Mouse (Mus musculus) forebrain, postnatal 0 days (tissue): ENCODE measurements around the gene Klhdc4. TPM values are rescaled to one million over a fixed set of nuclear protein-coding genes. Genes with fewer than 3 reads are reported as not detected.
A peak's percentile ranks its signal among the peaks of the same experiment; 100 is the strongest.

Experiments used
- ATAC-seq: fragments of 200-750 bp; cut with Nextera tagmentation; 2 replicates; pipeline ENCODE4 v1.8.0; 2017; ENCODE audit warnings: mild to moderate bottlenecking, moderate library complexity
- DNase-seq: peaks from one replicate; pipeline ENCODE4 v3.0.0-alpha.2; 2015
- H3K27ac ChIP-seq: fragments of 300-500 bp; sonication (generic); 2 replicates; pipeline ENCODE4 v1.5.1; 2014; ENCODE audit warnings: low read depth, mild to moderate bottlenecking, antibody characterized with exemption, low read length, moderate library complexity, mixed read lengths
- H3K27me3 ChIP-seq: fragments of 300-500 bp; sonication (generic); 2 replicates; pipeline ENCODE4 v1.6.1; 2014; ENCODE audit warnings: mild to moderate bottlenecking, low read length, mixed read lengths; ENCODE audit not compliant: insufficient read depth
- H3K36me3 ChIP-seq: fragments of 300-500 bp; sonication (generic); 2 replicates; pipeline ENCODE4 v1.6.1; 2014; ENCODE audit warnings: mild to moderate bottlenecking, moderate library complexity; ENCODE audit not compliant: insufficient read depth
- H3K4me1 ChIP-seq: fragments of 300-500 bp; sonication (generic); 2 replicates; pipeline ENCODE4 v1.6.1; 2014; ENCODE audit warnings: antibody characterized with exemption; ENCODE audit not compliant: insufficient read depth
- H3K4me2 ChIP-seq: fragments of 300-500 bp; sonication (generic); 2 replicates; pipeline ENCODE4 v1.6.1; 2014; ENCODE audit warnings: low read depth, mild to moderate bottlenecking, moderate library complexity
- H3K4me3 ChIP-seq: fragments of 300-500 bp; sonication (generic); 2 replicates; pipeline ENCODE4 v1.5.1; 2014; ENCODE audit warnings: low read depth, low read length, mixed read lengths
- H3K9ac ChIP-seq: fragments of 300-500 bp; sonication (generic); 2 replicates; pipeline ENCODE4 v1.6.1; 2014; ENCODE audit warnings: mild to moderate bottlenecking
- H3K9me3 ChIP-seq: fragments of 300-500 bp; sonication (generic); 2 replicates; pipeline ENCODE4 v1.6.1; 2016; ENCODE audit warnings: low read length
- CTCF ChIP-seq: sonication (generic); IDR thresholded peaks from 2 replicates; pipeline ENCODE4 v1.5.1; 2016; ENCODE audit warnings: antibody characterized with exemption, control low read depth, low read depth
- WGBS: fragments of 180-500 bp; shearing (Covaris S2); extraction: QIAGEN DNeasy Blood & Tissue Kit; methylation state at CpG from one replicate; pipeline ENCODE4 v1.1.7; 2014; 5-methylcytosine and 5-hydroxymethylcytosine counted together
- polyA plus RNA-seq: library from polyadenylated mRNA; unstranded; fragments of >200 nt; fragmentation: Nextera tagmentation; extraction: Ambion mirVana; gene quantifications from 2 replicates; pipeline ENCODE4 v1.2.1, GENCODE M21; 2015
- total RNA-seq: library from RNA; depleted of rRNA; stranded (reverse); fragments of >200 nt; gene quantifications from 2 replicates; pipeline ENCODE4 v1.2.3, GENCODE M21; 2014

Gene Klhdc4
- total and polyA plus RNA-seq, 2 experiments from 2014 or later, result 40.3 to 46.1 TPM

GRCm38 (mm10) chr8:121842064-121842955 lies 12.9 kb upstream of the Klhdc4 start:
- WGBS, result 81% methylated on average over 8 of the region's 8 CpGs
- no peak for ATAC-seq

GRCm38 (mm10) chr8:121841242-121841641 lies 11.9 kb upstream of the Klhdc4 start:
- Histone ChIP-seq H3K27me3 (no peaks in the 10 kb centered on the region), H3K4me2 (no peak overlapping the region), H3K36me3 (no peaks in the 10 kb centered on the region), H3K9me3 (no peaks in the 10 kb centered on the region), H3K4me3 (no peak overlapping the region), H3K9ac (no peak overlapping the region), H3K27ac (no peak overlapping the region), H3K4me1 (no peaks in the 10 kb centered on the region)
- ATAC-seq (peak; percentile 38; the same call in 1 of the 2 replicates), DNase-seq (peak; percentile 73)
- WGBS, result 40% methylated on average over 8 of the region's 8 CpGs
- TF ChIP-seq CTCF, result peak; percentile 76

More at GRCm38 (mm10) chr8:121842064-121842955, 12.9 kb upstream of the Klhdc4 start:
- no peaks in the 10 kb centered on the region for H3K4me1 ChIP-seq
- no peaks in the 10 kb centered on the region for H3K9me3 ChIP-seq
- TF ChIP-seq CTCF, result no peak
- DNase-seq, result no peak
- H3K4me3 ChIP-seq, result no peak overlapping the region
- H3K27ac ChIP-seq, result no peak overlapping the region
- no peak overlapping the region for H3K4me2 ChIP-seq
- H3K36me3 ChIP-seq, result no peaks in the 10 kb centered on the region
- no peaks in the 10 kb centered on the region for H3K27me3 ChIP-seq
- H3K9ac ChIP-seq, result no peak overlapping the region

- no peak overlapping the region for H3K9ac ChIP-seq
- H3K4me1 ChIP-seq, result peaks cover 9% of the 10 kb centered on the region
- H3K27ac ChIP-seq, result peak overlapping the region; percentile 42; the same call in 1 of the 2 replicates
- H3K27me3 ChIP-seq, result no peaks in the 10 kb centered on the region
- no peaks in the 10 kb centered on the region for H3K9me3 ChIP-seq
- DNase-seq (peak; percentile 91), ATAC-seq (peak; percentile 24)
- H3K36me3 ChIP-seq, result no peaks in the 10 kb centered on the region
- WGBS, result 10% methylated on average over 6 of the region's 6 CpGs
- no peak overlapping the region for H3K4me3 ChIP-seq
- no peak overlapping the region for H3K4me2 ChIP-seq
- peak; percentile 73 for TF ChIP-seq CTCF
Measured at GRCm38 (mm10) chr8:121832503-121832902, 3.1 kb upstream of the Klhdc4 start.

GRCm38 (mm10) chr8:121832061-121832460 lies 2.7 kb upstream of the Klhdc4 start:
- Histone ChIP-seq H3K4me2 (no peak overlapping the region), H3K4me3 (no peak overlapping the region), H3K27ac (peak overlapping the region; percentile 42; the same call in 1 of the 2 replicates), H3K9me3 (no peaks in the 10 kb centered on the region), H3K36me3 (no peaks in the 10 kb centered on the region), H3K27me3 (no peaks in the 10 kb centered on the region), H3K4me1 (peaks cover 9% of the 10 kb centered on the region), H3K9ac (no peak overlapping the region)
- ATAC-seq (no peak), DNase-seq (no peak)
- 73% methylated on average over 2 of the region's 2 CpGs for WGBS
- no peak for TF ChIP-seq CTCF

- DNase-seq, result peak; percentile 76
- 12% methylated on average over 18 of the region's 18 CpGs for WGBS
- Histone ChIP-seq H3K9ac (peak overlapping the region; percentile 71), H3K4me3 (peak overlapping the region; percentile 76), H3K4me2 (peak overlapping the region; percentile 87), H3K27me3 (no peaks in the 10 kb centered on the region), H3K36me3 (no peaks in the 10 kb centered on the region), H3K4me1 (peaks cover 9% of the 10 kb centered on the region), H3K27ac (peak overlapping the region; percentile 89), H3K9me3 (no peaks in the 10 kb centered on the region)
- ATAC-seq, result peak; percentile 67
- no peak for TF ChIP-seq CTCF
Measured at GRCm38 (mm10) chr8:121829777-121830362, 501 bp upstream of the Klhdc4 start.

- peak overlapping the region; percentile 87 for H3K4me2 ChIP-seq
- no peak for DNase-seq
- 38% methylated on average over 10 of the region's 10 CpGs for WGBS
- H3K4me3 ChIP-seq, result peak overlapping the region; percentile 76
- no peak for ATAC-seq
- no peaks in the 10 kb centered on the region for H3K36me3 ChIP-seq
- H3K9me3 ChIP-seq, result no peaks in the 10 kb centered on the region
- no peak for TF ChIP-seq CTCF
- peaks cover 9% of the 10 kb centered on the region for H3K4me1 ChIP-seq
- no peaks in the 10 kb centered on the region for H3K27me3 ChIP-seq
- no peak overlapping the region for H3K27ac ChIP-seq
- peak overlapping the region; percentile 71 for H3K9ac ChIP-seq
Measured at GRCm38 (mm10) chr8:121828376-121829023, 869 bp downstream of the Klhdc4 start.
